Mouse (Mus musculus) embryonic facial prominence, embryonic 12.5 days (tissue): Measurements from ENCODE around the gene Prr12. TPM values are rescaled to one million over a fixed set of nuclear protein-coding genes. Genes with fewer than 3 reads are reported as not detected.

Experiments
- ATAC-seq: fragments of 200-750 bp; cut with Nextera tagmentation; 2 replicates; pipeline ENCODE4 v1.8.0; 2017; ENCODE audit not compliant: insufficient number of reproducible peaks, insufficient read depth, low FRiP score, low TSS enrichment
- H3K27ac ChIP-seq: fragments of 300-500 bp; sonication (generic); 2 replicates; pipeline ENCODE4 v1.5.1; 2016; ENCODE audit warnings: mild to moderate bottlenecking
- H3K27me3 ChIP-seq: fragments of 300-500 bp; sonication (generic); 2 replicates; pipeline ENCODE4 v1.6.1; 2016; ENCODE audit warnings: mild to moderate bottlenecking, moderate library complexity
- H3K36me3 ChIP-seq: fragments of 300-500 bp; sonication (generic); 2 replicates; pipeline ENCODE4 v1.6.1; 2016; ENCODE audit warnings: mild to moderate bottlenecking
- H3K4me1 ChIP-seq: fragments of 300-500 bp; sonication (generic); 2 replicates; pipeline ENCODE4 v1.6.1; 2016
- H3K4me2 ChIP-seq: fragments of 300-500 bp; sonication (generic); replicated peaks from 2 replicates; pipeline ENCODE4 v1.6.1; 2016; ENCODE audit warnings: mild to moderate bottlenecking, moderate library complexity
- H3K4me3 ChIP-seq: fragments of 300-500 bp; sonication (generic); 2 replicates; pipeline ENCODE4 v1.5.1; 2016; ENCODE audit warnings: mild to moderate bottlenecking
- H3K9ac ChIP-seq: fragments of 300-500 bp; sonication (generic); 2 replicates; pipeline ENCODE4 v1.6.1; 2016; ENCODE audit warnings: mild to moderate bottlenecking, moderate library complexity
- H3K9me3 ChIP-seq: fragments of 300-500 bp; sonication (generic); 2 replicates; pipeline ENCODE4 v1.6.1; 2016; ENCODE audit warnings: mild to moderate bottlenecking, moderate library complexity
- WGBS: fragments of 180-500 bp; shearing (Covaris S2); methylation state at CpG from one replicate; pipeline ENCODE4 v1.1.7; 2016; 5-methylcytosine and 5-hydroxymethylcytosine counted together
- polyA plus RNA-seq: library from polyadenylated mRNA; unstranded; fragments of >200 nt; fragmentation: Nextera tagmentation; extraction: Ambion mirVana; gene quantifications from 2 replicates; pipeline ENCODE4 v1.2.1, GENCODE M21; 2016

Gene Prr12
- polyA plus RNA-seq, 1 experiment from 2014 or later = 13.7 TPM

DNA sequence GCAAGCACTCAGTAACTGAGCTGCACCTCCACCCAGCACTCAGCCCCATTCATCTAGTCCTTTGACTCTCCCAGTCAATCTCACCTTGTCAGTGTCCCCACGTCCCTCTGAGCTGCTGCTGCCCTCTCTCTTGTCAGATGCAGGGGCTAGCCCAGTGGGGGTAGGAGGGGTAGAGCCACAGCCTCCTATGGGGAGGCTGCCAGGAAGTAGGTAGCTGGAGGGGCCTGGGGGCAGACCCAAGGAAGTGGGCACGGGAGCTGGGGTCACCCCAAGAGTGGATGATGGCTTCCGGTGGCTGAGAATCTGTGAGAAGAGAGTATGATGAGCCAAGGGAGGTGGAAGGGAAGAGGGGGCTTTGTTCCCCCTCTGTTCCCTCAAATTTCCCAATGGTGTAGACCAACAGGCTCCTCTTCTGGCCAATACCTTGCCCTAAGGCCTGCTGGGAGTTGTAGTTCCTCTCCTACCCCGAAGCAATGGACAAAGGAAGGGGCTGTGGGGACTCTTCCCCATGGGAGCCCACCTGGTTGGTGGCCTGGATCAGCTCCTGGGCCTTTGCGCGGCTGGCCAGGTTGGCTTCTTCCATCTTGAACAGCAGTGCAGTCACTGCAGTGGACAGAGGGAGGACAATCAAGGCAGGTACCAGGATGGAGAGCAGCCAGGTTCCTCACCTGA lies 47.2 kb downstream of the Prr12 start:
- Histone ChIP-seq H3K4me1 (no peaks in the 10 kb centered on the region), H3K36me3 (peaks cover 99% of the 10 kb centered on the region), H3K4me2 (no peak overlapping the region), H3K27ac (peak overlapping the region; percentile 27; the same call in 1 of the 2 replicates), H3K27me3 (no peaks in the 10 kb centered on the region), H3K9me3 (no peaks in the 10 kb centered on the region), H3K4me3 (no peak overlapping the region), H3K9ac (no peak overlapping the region)
- WGBS = 89% methylated on average over 6 of the region's 6 CpGs
- no peak for ATAC-seq

DNA sequence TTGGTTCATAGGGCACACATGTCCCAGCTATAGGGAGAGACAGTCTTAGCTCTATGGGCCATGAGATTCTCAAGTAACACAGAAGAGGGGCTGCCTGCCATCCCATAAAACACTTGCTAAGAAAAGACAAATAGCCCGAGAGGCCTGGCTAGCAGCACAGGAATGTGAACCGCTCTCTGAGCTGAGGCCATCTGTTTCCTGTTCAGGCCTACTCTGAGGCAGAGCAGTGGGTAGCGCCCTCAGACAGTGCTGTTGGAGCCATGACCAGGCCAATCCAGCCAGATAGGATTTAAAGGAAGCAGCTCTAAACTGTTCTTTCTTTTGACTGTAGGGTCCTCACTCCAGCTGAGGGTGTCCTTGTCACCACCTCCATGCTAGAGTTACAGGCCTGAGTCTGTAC lies 48.1 kb downstream of the Prr12 start:
- H3K36me3 ChIP-seq = peaks cover 99% of the 10 kb centered on the region
- H3K27me3 ChIP-seq = no peaks in the 10 kb centered on the region
- 0 out of 2 replicates have a peak, but pooled peaks cover 3% of the 10 kb centered on the region for H3K4me1 ChIP-seq
- ATAC-seq = no peak
- no peak overlapping the region for H3K4me3 ChIP-seq
- 58% methylated on average over 3 of the region's 3 CpGs for WGBS
- no peaks in the 10 kb centered on the region for H3K9me3 ChIP-seq
- no peak overlapping the region for H3K9ac ChIP-seq
- H3K4me2 ChIP-seq = no peak overlapping the region
- H3K27ac ChIP-seq = no peak overlapping the region

- Histone ChIP-seq H3K4me3 (no peak overlapping the region), H3K9me3 (no peaks in the 10 kb centered on the region), H3K4me1 (peaks cover 14% of the 10 kb centered on the region; the same call in 1 of the 2 replicates), H3K27ac (no peak overlapping the region), H3K27me3 (no peaks in the 10 kb centered on the region), H3K9ac (no peak overlapping the region), H3K4me2 (no peak overlapping the region), H3K36me3 (peaks cover 78% of the 10 kb centered on the region)
- no peak for ATAC-seq
- WGBS = 90% methylated on average over 7 of the region's 7 CpGs
These were observed 50.2 kb downstream of the Prr12 start for GRCm38 (mm10) chr7:45002440-45002839.

GRCm38 (mm10) chr7:45000539-45001114 lies 52.1 kb downstream of the Prr12 start:
- Histone ChIP-seq H3K27ac (no peak overlapping the region), H3K36me3 (peaks cover 62% of the 10 kb centered on the region), H3K4me2 (no peak overlapping the region), H3K9ac (no peak overlapping the region), H3K27me3 (no peaks in the 10 kb centered on the region), H3K9me3 (no peaks in the 10 kb centered on the region), H3K4me3 (no peak overlapping the region), H3K4me1 (peaks cover 24% of the 10 kb centered on the region)
- 89% methylated on average over 21 of the region's 21 CpGs for WGBS
- no peak for ATAC-seq

DNA sequence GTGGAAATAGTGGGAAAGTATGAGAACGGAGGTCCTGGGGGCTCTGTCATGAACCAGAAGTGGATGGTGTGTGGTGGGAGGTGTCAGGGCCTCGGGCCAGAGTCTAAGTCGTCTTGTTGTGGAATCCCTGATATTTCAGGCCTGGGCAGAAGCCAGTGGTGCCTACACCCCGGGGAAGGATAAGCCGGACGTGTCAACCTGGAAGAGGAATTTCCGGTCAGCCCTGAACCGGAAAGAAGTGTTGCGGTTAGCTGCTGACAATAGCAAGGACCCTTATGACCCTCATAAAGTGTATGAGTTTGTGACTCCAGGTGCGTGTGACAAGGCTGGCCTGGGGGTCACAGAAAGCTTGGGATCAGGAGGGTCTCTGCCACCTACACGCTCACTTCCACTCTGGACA lies 52.9 kb downstream of the Prr12 start:
- Histone ChIP-seq H3K4me1 (peaks cover 25% of the 10 kb centered on the region), H3K27me3 (no peaks in the 10 kb centered on the region), H3K9ac (no peak overlapping the region), H3K36me3 (peaks cover 62% of the 10 kb centered on the region), H3K27ac (no peak overlapping the region), H3K9me3 (no peaks in the 10 kb centered on the region), H3K4me2 (no peak overlapping the region), H3K4me3 (no peak overlapping the region)
- WGBS = 79% methylated on average over 11 of the region's 11 CpGs
- ATAC-seq = no peak

- Histone ChIP-seq H3K9me3 (no peaks in the 10 kb centered on the region), H3K27me3 (no peaks in the 10 kb centered on the region), H3K36me3 (peaks cover 62% of the 10 kb centered on the region), H3K27ac (peak within 1 kb of the TSS; percentile 85), H3K9ac (peak within 1 kb of the TSS; percentile 83), H3K4me2 (peak within 1 kb of the TSS; percentile 89), H3K4me3 (peak within 1 kb of the TSS; percentile 74), H3K4me1 (peaks cover 25% of the 10 kb centered on the region)
- ATAC-seq = no peak
- WGBS = 3% methylated on average over 18 of the region's 18 CpGs
These were observed 54.2 kb downstream of the Prr12 start, which contains the start of gene Bcl2l12 for GRCm38 (mm10) chr7:44998501-44998955. TSS of gene Bcl2l12 (minus strand) at chr7:44998712.

DNA sequence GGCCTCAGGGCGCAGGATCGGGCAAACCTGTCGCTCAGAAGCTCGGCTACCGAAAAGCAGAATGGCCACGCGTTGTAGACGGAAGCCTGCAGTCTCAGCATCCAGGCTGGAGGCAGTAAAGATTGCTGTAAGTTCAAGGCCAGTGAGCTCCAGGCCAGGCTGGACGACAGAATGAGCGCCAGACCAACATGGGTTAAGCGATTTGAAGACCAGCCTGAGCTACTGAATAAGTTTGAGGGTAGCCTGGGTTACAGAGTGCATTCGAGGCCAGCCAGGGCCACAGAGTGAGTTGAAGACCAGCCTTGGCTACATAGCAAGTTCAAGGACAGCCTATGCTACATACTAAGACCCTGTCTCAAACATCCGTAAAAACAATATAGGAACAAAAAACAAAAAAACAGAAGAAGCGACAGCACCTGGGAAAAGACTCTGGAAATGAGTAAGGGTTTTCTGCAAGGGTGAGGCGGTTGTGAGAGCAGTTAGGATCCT lies 54.7 kb downstream of the Prr12 start:
- Histone ChIP-seq H3K4me2 (peak overlapping the region; percentile 89), H3K27me3 (no peaks in the 10 kb centered on the region), H3K4me1 (peaks cover 25% of the 10 kb centered on the region), H3K36me3 (peaks cover 62% of the 10 kb centered on the region), H3K9ac (peak overlapping the region; percentile 83), H3K4me3 (peak overlapping the region; percentile 74), H3K27ac (peak overlapping the region; percentile 85), H3K9me3 (no peaks in the 10 kb centered on the region)
- 4% methylated on average over 15 of the region's 15 CpGs for WGBS
- ATAC-seq = no peak

GRCm38 (mm10) chr7:44997231-44997939 lies 55.3 kb downstream of the Prr12 start, which contains the start of gene Irf3:
TSS of gene Irf3 (plus strand) at chr7:44997648.
- ATAC-seq = peak; percentile 88
- H3K36me3 ChIP-seq = peaks cover 62% of the 10 kb centered on the region
- peak within 1 kb of the TSS; percentile 74 for H3K4me3 ChIP-seq
- peak within 1 kb of the TSS; percentile 85 for H3K27ac ChIP-seq
- H3K27me3 ChIP-seq = no peaks in the 10 kb centered on the region
- H3K9me3 ChIP-seq = no peaks in the 10 kb centered on the region
- peak within 1 kb of the TSS; percentile 89 for H3K4me2 ChIP-seq
- H3K4me1 ChIP-seq = peaks cover 25% of the 10 kb centered on the region
- under 1% methylated on average over 43 of the region's 43 CpGs for WGBS
- H3K9ac ChIP-seq = peak within 1 kb of the TSS; percentile 83

- peak overlapping the region; percentile 89 for H3K4me2 ChIP-seq
- peaks cover 62% of the 10 kb centered on the region for H3K36me3 ChIP-seq
- no peaks in the 10 kb centered on the region for H3K27me3 ChIP-seq
- H3K4me1 ChIP-seq = peaks cover 25% of the 10 kb centered on the region
- 11% methylated on average over 10 of the region's 10 CpGs for WGBS
- H3K27ac ChIP-seq = peak overlapping the region; percentile 85
- H3K4me3 ChIP-seq = peak overlapping the region; percentile 74
- ATAC-seq = no peak
- H3K9me3 ChIP-seq = no peaks in the 10 kb centered on the region
- H3K9ac ChIP-seq = peak overlapping the region; percentile 83
These were observed 56.0 kb downstream of the Prr12 start for GRCm38 (mm10) chr7:44996672-44997071.

DNA sequence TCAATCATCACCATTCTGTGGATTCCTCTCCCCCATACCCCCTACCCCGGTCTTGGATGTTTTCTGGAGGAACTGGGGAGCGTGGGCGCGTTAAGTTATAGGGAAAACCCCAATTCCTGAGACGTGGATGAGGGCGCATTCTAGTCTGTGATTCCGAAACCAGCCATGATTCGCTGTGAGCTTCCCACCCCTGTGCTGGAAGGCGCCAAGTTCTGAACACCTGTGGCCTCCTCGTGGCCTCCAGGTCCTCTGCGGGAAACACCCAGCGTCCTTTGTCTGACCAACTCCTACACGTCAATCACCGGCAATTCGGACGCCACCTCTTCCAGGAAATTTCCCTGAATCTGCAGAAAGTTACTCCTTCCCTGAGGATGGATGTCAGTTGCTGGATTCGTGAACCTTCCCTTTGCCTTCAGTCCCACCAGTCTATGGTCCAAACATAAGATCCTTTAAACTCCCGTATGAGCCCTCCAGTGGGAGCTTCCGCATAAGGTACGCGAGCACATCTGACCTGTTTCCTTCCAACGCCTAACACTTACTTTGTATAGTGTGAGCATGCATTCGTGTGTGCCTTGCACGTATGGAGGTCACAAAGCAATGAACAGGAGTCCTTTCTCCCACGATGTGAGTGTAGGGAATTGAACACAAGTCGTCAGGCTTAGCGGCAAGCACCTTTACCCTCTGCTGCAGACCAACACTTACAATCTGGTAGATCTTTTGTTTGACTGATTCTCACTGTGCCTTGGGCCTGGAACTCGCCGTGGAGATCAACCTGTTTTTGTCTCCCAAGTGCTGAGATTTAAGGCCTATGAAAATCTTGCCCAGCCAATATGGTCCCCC lies 65.6 kb downstream of the Prr12 start:
- Histone ChIP-seq H3K27me3 (no peaks in the 10 kb centered on the region), H3K36me3 (peaks cover 26% of the 10 kb centered on the region), H3K9me3 (no peaks in the 10 kb centered on the region), H3K4me2 (peak overlapping the region; percentile 62), H3K4me1 (peaks cover 25% of the 10 kb centered on the region), H3K27ac (peak overlapping the region; percentile 96), H3K4me3 (peak overlapping the region; percentile 96), H3K9ac (peak overlapping the region; percentile 69)
- WGBS = 1% methylated on average over 29 of the region's 29 CpGs
- ATAC-seq = no peak; the same call in none of the 2 replicates
